Mouse (Mus musculus) liver, adult 2 months (tissue): ENCODE results near the gene B4galt5. TPM values are rescaled to one million over a fixed set of nuclear protein-coding genes. Genes with fewer than 3 reads are reported as not detected.

ENCODE experiments used
- DNase-seq: peaks from one replicate; pipeline ENCODE4 v3.0.0-alpha.2; 2011; ENCODE audit warnings: low read depth, low spot score; ENCODE audit errors: extremely low read depth
- H3K27ac ChIP-seq: fragments of 200-500 bp; replicated peaks from 2 replicates; pipeline ENCODE4 v1.5.1; 2012; ENCODE audit warnings: low read depth, mild to moderate bottlenecking, control low read depth, inconsistent platforms, low read length; ENCODE audit not compliant: insufficient read depth
- H3K27me3 ChIP-seq: fragments of 200-500 bp; 2 replicates; pipeline ENCODE4 v1.6.1; 2012; ENCODE audit warnings: mild to moderate bottlenecking, moderate library complexity, low read length, inconsistent platforms; ENCODE audit not compliant: control insufficient read depth, insufficient read depth
- H3K36me3 ChIP-seq: fragments of 200-500 bp; 2 replicates; pipeline ENCODE4 v1.6.1; 2012; ENCODE audit warnings: low read length, inconsistent platforms; ENCODE audit not compliant: control insufficient read depth, insufficient read depth
- H3K4me1 ChIP-seq: fragments of 200-500 bp; 2 replicates; pipeline ENCODE4 v1.6.1; 2011; ENCODE audit warnings: low read length; ENCODE audit not compliant: control insufficient read depth, insufficient read depth
- H3K4me3 ChIP-seq: fragments of 200-500 bp; 2 replicates; pipeline ENCODE4 v1.5.1; 2011; ENCODE audit warnings: low read depth, mild to moderate bottlenecking, control low read depth, low read length, moderate library complexity; ENCODE audit not compliant: insufficient read depth
- H3K79me2 ChIP-seq: fragments of 200-500 bp; 2 replicates; pipeline ENCODE4 v1.6.1; 2012; ENCODE audit warnings: inconsistent platforms, mild to moderate bottlenecking, low read length, moderate library complexity; ENCODE audit not compliant: control insufficient read depth, insufficient read depth
- H3K9ac ChIP-seq: fragments of 200-500 bp; 2 replicates; pipeline ENCODE4 v1.6.1; 2012; ENCODE audit warnings: low read depth, mild to moderate bottlenecking, control low read depth, inconsistent platforms, low read length
- CTCF ChIP-seq: fragments of 200-500 bp; IDR thresholded peaks from 2 replicates; pipeline ENCODE4 v1.5.1; 2011; ENCODE audit warnings: low read depth, low read length, control low read depth
- POLR2A ChIP-seq: fragments of 200-500 bp; IDR thresholded peaks from 2 replicates; pipeline ENCODE4 v1.6.1; 2011; ENCODE audit warnings: low read length, control low read depth; ENCODE audit not compliant: insufficient read depth; ENCODE audit errors: extremely low read depth
- WGBS: fragments of 180-500 bp; shearing (Covaris S2); methylation state at CpG from one replicate; pipeline ENCODE4 v1.1.7; 2018; 5-methylcytosine and 5-hydroxymethylcytosine counted together
- polyA plus RNA-seq: library from polyadenylated mRNA; depleted of rRNA; stranded (reverse); fragments of >200 nt; gene quantifications from 2 replicates; pipeline ENCODE4 v1.2.3, GENCODE M21; 2012
- total RNA-seq: library from RNA; depleted of rRNA; stranded (reverse); fragments of >200 nt; gene quantifications from 2 replicates; pipeline ENCODE4 v1.2.3, GENCODE M21; 2014

B4galt5 gene
- total and polyA plus RNA-seq, 2 experiments: 8.1 to 15.7 TPM

- no peak for DNase-seq
- no peaks in the 10 kb centered on the region for H3K4me1 ChIP-seq
- H3K79me2 ChIP-seq: no peaks in the 10 kb centered on the region
- H3K27me3 ChIP-seq: no peaks in the 10 kb centered on the region
- no peak overlapping the region for H3K9ac ChIP-seq
- H3K36me3 ChIP-seq: peaks cover 9% of the 10 kb centered on the region
- no peak overlapping the region for H3K4me3 ChIP-seq
- no peak for TF ChIP-seq CTCF
- TF ChIP-seq POLR2A: no peak
- WGBS: 84% methylated on average over 16 of the region's 16 CpGs
- no peak overlapping the region for H3K27ac ChIP-seq
Measured at GRCm38 (mm10) chr2:167304651-167305381, 44.2 kb downstream of the B4galt5 start.

- no peak for DNase-seq
- H3K4me3 ChIP-seq: no peak overlapping the region
- no peak for TF ChIP-seq POLR2A
- TF ChIP-seq CTCF: no peak
- WGBS: 95% methylated on average over 6 of the region's 6 CpGs
- no peak overlapping the region for H3K27ac ChIP-seq
- peaks cover 9% of the 10 kb centered on the region for H3K36me3 ChIP-seq
- no peaks in the 10 kb centered on the region for H3K27me3 ChIP-seq
- no peak overlapping the region for H3K9ac ChIP-seq
- H3K79me2 ChIP-seq: no peaks in the 10 kb centered on the region
- H3K4me1 ChIP-seq: no peaks in the 10 kb centered on the region
Measured at GRCm38 (mm10) chr2:167303806-167304205, 45.2 kb downstream of the B4galt5 start.

GRCm38 (mm10) chr2:167303196-167303595 is 45.8 kb downstream of the B4galt5 start:
- 96% methylated on average over 8 of the region's 8 CpGs for WGBS
- no peaks in the 10 kb centered on the region for H3K79me2 ChIP-seq
- H3K4me3 ChIP-seq: no peak overlapping the region
- no peak overlapping the region for H3K27ac ChIP-seq
- H3K4me1 ChIP-seq: no peaks in the 10 kb centered on the region
- H3K27me3 ChIP-seq: no peaks in the 10 kb centered on the region
- TF ChIP-seq POLR2A (no peak), CTCF (no peak)
- H3K36me3 ChIP-seq: peaks cover 9% of the 10 kb centered on the region
- H3K9ac ChIP-seq: no peak overlapping the region
- DNase-seq: no peak

GRCm38 (mm10) chr2:167302641-167303040 is 46.3 kb downstream of the B4galt5 start:
- no peak for DNase-seq
- Histone ChIP-seq H3K4me1 (no peaks in the 10 kb centered on the region), H3K9ac (no peak overlapping the region), H3K27ac (no peak overlapping the region), H3K27me3 (no peaks in the 10 kb centered on the region), H3K4me3 (no peak overlapping the region), H3K79me2 (no peaks in the 10 kb centered on the region), H3K36me3 (peaks cover 9% of the 10 kb centered on the region)
- TF ChIP-seq CTCF: no peak
- TF ChIP-seq POLR2A: no peak
- WGBS: 88% methylated on average over 1 of the region's 1 CpGs

GRCm38 (mm10) chr2:167302031-167302430 is 47.0 kb downstream of the B4galt5 start:
- WGBS: 96% methylated on average over 12 of the region's 12 CpGs
- DNase-seq: no peak
- Histone ChIP-seq H3K36me3 (peaks cover 9% of the 10 kb centered on the region), H3K27me3 (no peaks in the 10 kb centered on the region), H3K9ac (no peak overlapping the region), H3K4me3 (no peak overlapping the region), H3K27ac (no peak overlapping the region), H3K4me1 (no peaks in the 10 kb centered on the region), H3K79me2 (no peaks in the 10 kb centered on the region)
- TF ChIP-seq POLR2A (no peak), CTCF (no peak)

GRCm38 (mm10) chr2:167301601-167302000 is 47.4 kb downstream of the B4galt5 start:
- no peaks in the 10 kb centered on the region for H3K4me1 ChIP-seq
- H3K27me3 ChIP-seq: no peaks in the 10 kb centered on the region
- peaks cover 8% of the 10 kb centered on the region for H3K36me3 ChIP-seq
- H3K27ac ChIP-seq: no peak overlapping the region
- WGBS: 96% methylated on average over 7 of the region's 7 CpGs
- DNase-seq: no peak
- H3K4me3 ChIP-seq: no peak overlapping the region
- no peak overlapping the region for H3K9ac ChIP-seq
- TF ChIP-seq POLR2A (no peak), CTCF (no peak)
- no peaks in the 10 kb centered on the region for H3K79me2 ChIP-seq
